Mouse (Mus musculus) ES-Bruce4 (cell line): ENCODE measurements around the gene Fam32a. TPM values are rescaled to one million over a fixed set of nuclear protein-coding genes. Genes with fewer than 3 reads are reported as not detected.

Experiments used
- H3K27ac ChIP-seq: 2 replicates; pipeline ENCODE4 v1.5.1; 2012; ENCODE audit warnings: low read length, inconsistent platforms; ENCODE audit not compliant: insufficient read depth
- H3K27me3 ChIP-seq: 2 replicates; pipeline ENCODE4 v1.6.1; 2012; ENCODE audit warnings: mild to moderate bottlenecking, low read length, inconsistent platforms; ENCODE audit not compliant: control insufficient read depth, poor library complexity, insufficient read depth, severe bottlenecking
- H3K36me3 ChIP-seq: 2 replicates; pipeline ENCODE4 v1.6.1; 2012; ENCODE audit warnings: inconsistent platforms, mild to moderate bottlenecking, low read length, moderate library complexity; ENCODE audit not compliant: control insufficient read depth, poor library complexity, insufficient read depth, severe bottlenecking
- H3K4me1 ChIP-seq: one replicate; pipeline ENCODE4 v1.8.1; 2011; ENCODE audit warnings: low read length; ENCODE audit not compliant: control insufficient read depth, insufficient read depth
- H3K4me3 ChIP-seq: 2 replicates; pipeline ENCODE4 v1.5.1; 2011; ENCODE audit warnings: low read depth, mild to moderate bottlenecking, low read length
- H3K9ac ChIP-seq: 2 replicates; pipeline ENCODE4 v1.6.1; 2012; ENCODE audit warnings: low read depth, mild to moderate bottlenecking, inconsistent platforms; ENCODE audit not compliant: poor library complexity, severe bottlenecking
- H3K9me3 ChIP-seq: replicated peaks from 2 replicates; pipeline ENCODE4 v1.6.1; 2012; ENCODE audit warnings: mild to moderate bottlenecking, low read length, inconsistent platforms; ENCODE audit not compliant: control insufficient read depth, poor library complexity, insufficient read depth, severe bottlenecking
- CTCF ChIP-seq: IDR thresholded peaks from one replicate; pipeline ENCODE4 v1.8.1; 2011; ENCODE audit warnings: low read depth, low read length
- EP300 ChIP-seq: IDR thresholded peaks from 2 replicates; pipeline ENCODE4 v1.6.1; 2011; ENCODE audit warnings: low read depth, low read length; ENCODE audit not compliant: insufficient read depth
- POLR2A ChIP-seq: IDR thresholded peaks from one replicate; pipeline ENCODE4 v1.8.1; 2011; ENCODE audit warnings: low read length; ENCODE audit not compliant: insufficient read depth
- polyA plus RNA-seq: library from polyadenylated mRNA; stranded (reverse); fragments of >200 nt; gene quantifications from 2 replicates; pipeline ENCODE4 v1.2.4, GENCODE M21; 2011; ENCODE audit warnings: low read depth; ENCODE audit not compliant: missing spikeins, insufficient read depth, insufficient read length

Fam32a gene
- 45.1 and 50.4 TPM in 2 replicates for polyA plus RNA-seq

- Histone ChIP-seq H3K36me3 (peaks cover 25% of the 10 kb centered on the region), H3K27me3 (no peaks in the 10 kb centered on the region), H3K4me3 (peak within 1 kb of the TSS; percentile 80), H3K9me3 (peaks cover 8% of the 10 kb centered on the region; the same call in 1 of the 2 replicates), H3K4me1 (no peaks in the 10 kb centered on the region), H3K9ac (peak within 1 kb of the TSS; percentile 70), H3K27ac (no peak within 1 kb of the TSS)
- TF ChIP-seq POLR2A (no peak), EP300 (no peak), CTCF (no peak)
Observed at GRCm38 (mm10) chr8:72219541-72220363, at the start of gene Fam32a. TSS of gene Fam32a (plus strand) at chr8:72219730.

GRCm38 (mm10) chr8:72177346-72177925, 42.1 kb upstream of the Fam32a start:
- H3K27me3 ChIP-seq: no peaks in the 10 kb centered on the region
- H3K9me3 ChIP-seq: no peaks in the 10 kb centered on the region
- no peaks in the 10 kb centered on the region for H3K4me1 ChIP-seq
- H3K36me3 ChIP-seq: peaks cover 44% of the 10 kb centered on the region
- no peak overlapping the region for H3K27ac ChIP-seq
- TF ChIP-seq POLR2A: no peak
- peak; percentile 67 for TF ChIP-seq CTCF
- H3K4me3 ChIP-seq: no peak overlapping the region
- H3K9ac ChIP-seq: no peak overlapping the region

GRCm38 (mm10) chr8:72183554-72184202, 35.9 kb upstream of the Fam32a start:
- TF ChIP-seq CTCF (no peak), POLR2A (no peak), EP300 (no peak)
- Histone ChIP-seq H3K9me3 (no peaks in the 10 kb centered on the region), H3K27ac (no peak overlapping the region), H3K4me3 (no peak overlapping the region), H3K9ac (no peak overlapping the region), H3K27me3 (no peaks in the 10 kb centered on the region), H3K36me3 (peaks cover 14% of the 10 kb centered on the region), H3K4me1 (no peaks in the 10 kb centered on the region)

- no peaks in the 10 kb centered on the region for H3K4me1 ChIP-seq
- TF ChIP-seq EP300 (no peak), CTCF (no peak), POLR2A (no peak)
Observed at GRCm38 (mm10) chr8:72187793-72188331, 31.7 kb upstream of the Fam32a start.

GRCm38 (mm10) chr8:72189417-72190214, 29.9 kb upstream of the Fam32a start, which contains the start of gene Hsh2d:
TSS of gene Hsh2d (plus strand) at chr8:72189638.
- no peaks in the 10 kb centered on the region for H3K36me3 ChIP-seq
- TF ChIP-seq POLR2A (no peak), CTCF (no peak), EP300 (no peak)
- peaks cover 3% of the 10 kb centered on the region for H3K4me1 ChIP-seq
- no peaks in the 10 kb centered on the region for H3K27me3 ChIP-seq
- no peak within 1 kb of the TSS for H3K9ac ChIP-seq
- no peaks in the 10 kb centered on the region for H3K9me3 ChIP-seq
- H3K4me3 ChIP-seq: peak within 1 kb of the TSS; percentile 11; the same call in 1 of the 2 replicates
- 0 out of 2 replicates have a peak within 1 kb of the TSS, but pooled peaks have one; percentile 9 for H3K27ac ChIP-seq

More at GRCm38 (mm10) chr8:72187793-72188331, 31.7 kb upstream of the Fam32a start:
- no peak overlapping the region for H3K9ac ChIP-seq
- H3K4me3 ChIP-seq: no peak overlapping the region
- no peaks in the 10 kb centered on the region for H3K36me3 ChIP-seq
- no peaks in the 10 kb centered on the region for H3K27me3 ChIP-seq
- no peak overlapping the region for H3K27ac ChIP-seq
- no peaks in the 10 kb centered on the region for H3K9me3 ChIP-seq
